Mouse (Mus musculus) testis, postnatal 14 days (tissue): ENCODE data around the gene Arid2.

Experiments used
- DNase-seq: peaks from one replicate; pipeline ENCODE4 v3.0.0; 2021; ENCODE audit warnings: low spot score

Arid2 gene

GRCm38 (mm10) chr15:96345312-96345849, 58.1 kb downstream of the Arid2 start:
- DNase-seq = no peak

- no peak for DNase-seq
Observed at GRCm38 (mm10) chr15:96351432-96351831, 64.1 kb downstream of the Arid2 start.

GRCm38 (mm10) chr15:96358871-96359270, 71.6 kb downstream of the Arid2 start:
- DNase-seq = no peak

- DNase-seq = no peak
Observed at GRCm38 (mm10) chr15:96360614-96361013, 73.3 kb downstream of the Arid2 start.

- DNase-seq = no peak
Observed at GRCm38 (mm10) chr15:96365351-96365750, 78.0 kb downstream of the Arid2 start.

- no peak for DNase-seq
Observed at GRCm38 (mm10) chr15:96366176-96366963, 79.1 kb downstream of the Arid2 start.

GRCm38 (mm10) chr15:96371311-96371710, 84.0 kb downstream of the Arid2 start:
- no peak for DNase-seq

- no peak for DNase-seq
Observed at GRCm38 (mm10) chr15:96372628-96373027, 85.3 kb downstream of the Arid2 start.

GRCm38 (mm10) chr15:96373161-96373560, 85.8 kb downstream of the Arid2 start:
- DNase-seq = no peak

GRCm38 (mm10) chr15:96376214-96376613, 88.9 kb downstream of the Arid2 start:
- DNase-seq = no peak

- no peak for DNase-seq
Observed at GRCm38 (mm10) chr15:96377263-96377662, 89.9 kb downstream of the Arid2 start.

GRCm38 (mm10) chr15:96377701-96378100, 90.4 kb downstream of the Arid2 start:
- no peak for DNase-seq

GRCm38 (mm10) chr15:96382223-96382622, 94.9 kb downstream of the Arid2 start:
- no peak for DNase-seq

- DNase-seq = no peak
Observed at GRCm38 (mm10) chr15:96388565-96388964, 101.2 kb downstream of the Arid2 start.

- no peak for DNase-seq
Observed at GRCm38 (mm10) chr15:96392878-96393277, 105.6 kb downstream of the Arid2 start.

- no peak for DNase-seq
Observed at GRCm38 (mm10) chr15:96395071-96395470, 107.8 kb downstream of the Arid2 start.

GRCm38 (mm10) chr15:96396641-96397344, 109.5 kb downstream of the Arid2 start:
- no peak for DNase-seq

- no peak for DNase-seq
Observed at GRCm38 (mm10) chr15:96398333-96398732, 111.0 kb downstream of the Arid2 start.

- no peak for DNase-seq
Observed at GRCm38 (mm10) chr15:96405548-96405947, 118.2 kb downstream of the Arid2 start.

GRCm38 (mm10) chr15:96406253-96406652, 118.9 kb downstream of the Arid2 start:
- no peak for DNase-seq

GRCm38 (mm10) chr15:96407151-96407550, 119.8 kb downstream of the Arid2 start:
- DNase-seq = no peak

- DNase-seq = no peak
Observed at GRCm38 (mm10) chr15:96408717-96409121, 121.4 kb downstream of the Arid2 start.

GRCm38 (mm10) chr15:96418161-96418560, 130.8 kb downstream of the Arid2 start:
- DNase-seq = no peak
